Mouse (Mus musculus) hindbrain, embryonic 12.5 days (tissue): ENCODE measurements around the gene Cd302. TPM values are rescaled to one million over a fixed set of nuclear protein-coding genes. Genes with fewer than 3 reads are reported as not detected.
A peak's percentile ranks its signal among the peaks of the same experiment; 100 is the strongest.

Experiments used
- ATAC-seq: fragments of 200-750 bp; cut with Nextera tagmentation; 2 replicates; pipeline ENCODE4 v1.8.0; 2017; ENCODE audit warnings: moderate TSS enrichment; ENCODE audit not compliant: low FRiP score
- H3K27ac ChIP-seq: fragments of 300-500 bp; sonication (generic); 2 replicates; pipeline ENCODE4 v1.5.1; 2016; ENCODE audit warnings: mild to moderate bottlenecking
- H3K27me3 ChIP-seq: fragments of 300-500 bp; sonication (generic); 2 replicates; pipeline ENCODE4 v1.6.1; 2016; ENCODE audit warnings: mild to moderate bottlenecking
- H3K36me3 ChIP-seq: fragments of 300-500 bp; sonication (generic); 2 replicates; pipeline ENCODE4 v1.6.1; 2016; ENCODE audit warnings: mild to moderate bottlenecking
- H3K4me1 ChIP-seq: fragments of 300-500 bp; sonication (generic); 2 replicates; pipeline ENCODE4 v1.6.1; 2016
- H3K4me2 ChIP-seq: fragments of 300-500 bp; sonication (generic); replicated peaks from 2 replicates; pipeline ENCODE4 v1.6.1; 2016; ENCODE audit warnings: mild to moderate bottlenecking
- H3K4me3 ChIP-seq: fragments of 300-500 bp; sonication (generic); 2 replicates; pipeline ENCODE4 v1.5.1; 2016; ENCODE audit warnings: mild to moderate bottlenecking
- H3K9ac ChIP-seq: fragments of 300-500 bp; sonication (generic); 2 replicates; pipeline ENCODE4 v1.6.1; 2016; ENCODE audit warnings: mild to moderate bottlenecking, moderate library complexity
- H3K9me3 ChIP-seq: fragments of 300-500 bp; sonication (generic); replicated peaks from 2 replicates; pipeline ENCODE4 v1.6.1; 2016; ENCODE audit warnings: mild to moderate bottlenecking
- WGBS: fragments of 180-500 bp; shearing (Covaris S2); methylation state at CpG from one replicate; pipeline ENCODE4 v1.1.7; 2016; 5-methylcytosine and 5-hydroxymethylcytosine counted together
- polyA plus RNA-seq: library from polyadenylated mRNA; unstranded; fragments of >200 nt; fragmentation: Nextera tagmentation; extraction: Ambion mirVana; gene quantifications from 2 replicates; pipeline ENCODE4 v1.2.1, GENCODE M21; 2016

Cd302 gene
- polyA plus RNA-seq, 1 experiment from 2014 or later: 24.6 TPM

- Histone ChIP-seq H3K4me1 (peaks cover 28% of the 10 kb centered on the region), H3K4me3 (peak overlapping the region; percentile 92), H3K27me3 (peaks cover 4% of the 10 kb centered on the region; the same call in 1 of the 2 replicates), H3K9ac (peak overlapping the region; percentile 98), H3K27ac (peak overlapping the region; percentile 96), H3K9me3 (no peaks in the 10 kb centered on the region), H3K36me3 (0 out of 2 replicates have a peak, but pooled peaks cover 6% of the 10 kb centered on the region), H3K4me2 (peak overlapping the region; percentile 77)
- WGBS: under 1% methylated on average over 29 of the region's 35 CpGs
- peak; percentile 41; the same call in 1 of the 2 replicates for ATAC-seq
Measured at GRCm38 (mm10) chr2:60209122-60209611, 75.1 kb downstream of the Cd302 start.

GRCm38 (mm10) chr2:60205795-60206194 is 78.5 kb downstream of the Cd302 start:
- H3K36me3 ChIP-seq: peaks cover 2% of the 10 kb centered on the region; the same call in 1 of the 2 replicates
- peaks cover 4% of the 10 kb centered on the region; the same call in 1 of the 2 replicates for H3K27me3 ChIP-seq
- H3K4me1 ChIP-seq: peaks cover 8% of the 10 kb centered on the region
- H3K9me3 ChIP-seq: no peaks in the 10 kb centered on the region
- no peak overlapping the region for H3K4me3 ChIP-seq
- no peak for ATAC-seq
- no peak overlapping the region for H3K9ac ChIP-seq
- no peak overlapping the region for H3K27ac ChIP-seq
- H3K4me2 ChIP-seq: no peak overlapping the region
- 39% methylated on average over 6 of the region's 6 CpGs for WGBS

GRCm38 (mm10) chr2:60204162-60204561 is 80.1 kb downstream of the Cd302 start:
- Histone ChIP-seq H3K4me1 (peaks cover 6% of the 10 kb centered on the region), H3K9me3 (no peaks in the 10 kb centered on the region), H3K27me3 (peaks cover 4% of the 10 kb centered on the region; the same call in 1 of the 2 replicates), H3K27ac (no peak overlapping the region), H3K4me3 (no peak overlapping the region), H3K36me3 (peaks cover 2% of the 10 kb centered on the region; the same call in 1 of the 2 replicates), H3K4me2 (no peak overlapping the region), H3K9ac (no peak overlapping the region)
- WGBS: 89% methylated on average over 6 of the region's 6 CpGs
- no peak for ATAC-seq

- ATAC-seq: no peak
- H3K9ac ChIP-seq: no peak overlapping the region
- WGBS: 93% methylated on average over 4 of the region's 4 CpGs
Measured at GRCm38 (mm10) chr2:60203733-60204132, 80.6 kb downstream of the Cd302 start.

GRCm38 (mm10) chr2:60202900-60203530 is 81.3 kb downstream of the Cd302 start:
- Histone ChIP-seq H3K27me3 (peaks cover 3% of the 10 kb centered on the region; the same call in 1 of the 2 replicates), H3K36me3 (peaks cover 2% of the 10 kb centered on the region; the same call in 1 of the 2 replicates), H3K4me2 (no peak overlapping the region), H3K27ac (no peak overlapping the region), H3K9me3 (no peaks in the 10 kb centered on the region), H3K4me3 (no peak overlapping the region), H3K4me1 (peaks cover 3% of the 10 kb centered on the region), H3K9ac (no peak overlapping the region)
- WGBS: 89% methylated on average over 8 of the region's 8 CpGs
- ATAC-seq: no peak

More at GRCm38 (mm10) chr2:60203733-60204132, 80.6 kb downstream of the Cd302 start:
- peaks cover 2% of the 10 kb centered on the region; the same call in 1 of the 2 replicates for H3K36me3 ChIP-seq
- H3K9me3 ChIP-seq: no peaks in the 10 kb centered on the region
- H3K4me2 ChIP-seq: no peak overlapping the region
- H3K4me1 ChIP-seq: peaks cover 6% of the 10 kb centered on the region
- peaks cover 4% of the 10 kb centered on the region; the same call in 1 of the 2 replicates for H3K27me3 ChIP-seq
- H3K27ac ChIP-seq: no peak overlapping the region
- H3K4me3 ChIP-seq: no peak overlapping the region

Other genes starting within 250 kb of the Cd302 start
- 92.4 and 98.0 TPM in 2 replicates for gene Baz2b, start 74.6 kb downstream of the Cd302 start, polyA plus RNA-seq
- gene March7, start 74.6 kb downstream of the Cd302 start, polyA plus RNA-seq: 97.4 and 109 TPM in 2 replicates
- gene Ly75, start 98.8 kb upstream of the Cd302 start, polyA plus RNA-seq: 1.7 and 2.1 TPM in 2 replicates